Mouse (Mus musculus): ENCODE results near the gene Hcar1. TPM values are rescaled to one million over a fixed set of nuclear protein-coding genes. Genes with fewer than 3 reads are reported as not detected.

The Hcar1 gene
- total RNA-seq (2012; rRNA removed) (not detected in 2 replicates), polyA plus RNA-seq (2012; ENCODE audit: insufficient read depth in 1 of 2, insufficient read length in 2 of 2, low read depth in 1 of 2, low replicate concordance in 2 of 2, missing spikeins in 1 of 2) (not detected)

GRCm38 (mm10) chr5:123879928-123880327, at the start of gene Hcar1:
Hcar1 (minus strand) TSS chr5:123880020.
- Histone ChIP-seq H3K79me2 (ENCODE audit: control insufficient read depth, insufficient read depth, low read length, poor library complexity) (no peaks in the 10 kb centered on the region), H3K4me3 (ENCODE audit: control insufficient read depth in 1 of 2, insufficient read depth in 1 of 2, low read depth in 2 of 2, low read length in 2 of 2) (no peak within 1 kb of the TSS), H3K9ac (ENCODE audit: control insufficient read depth, low read depth, low read length, poor library complexity, severe bottlenecking) (no peak within 1 kb of the TSS), H3K27me3 (ENCODE audit: control insufficient read depth in 1 of 2, insufficient read depth in 2 of 2, low read length in 2 of 2) (peaks cover 0 to 2% of the 10 kb centered on the region in 2 experiments), H3K27ac (ENCODE audit: control insufficient read depth, low read depth, low read length) (no peak within 1 kb of the TSS), H3K36me3 (ENCODE audit: control insufficient read depth in 1 of 2, insufficient read depth in 2 of 2, low read length in 2 of 2) (no peaks in the 10 kb centered on the region), H3K4me1 (ENCODE audit: control insufficient read depth in 1 of 2, insufficient read depth in 2 of 2, low read length in 2 of 2) (peaks cover 4 to 8% of the 10 kb centered on the region in 2 experiments), H3K9me3 (replicated peaks; ENCODE audit: insufficient read depth, low read length) (no peaks in the 10 kb centered on the region)
- TF ChIP-seq CHD2 (IDR thresholded peaks at IDR 0.05; ENCODE audit: low read length) (no peak), ZC3H11A (IDR thresholded peaks at IDR 0.05; ENCODE audit: low read depth, low read length) (no peak), USF1 (IDR thresholded peaks at IDR 0.05; ENCODE audit: low read depth, low read length) (no peak), HCFC1 (IDR thresholded peaks at IDR 0.05; ENCODE audit: low read depth, low read length) (no peak), RAD21 (IDR thresholded peaks at IDR 0.05; ENCODE audit: low read depth, low read length) (no peak), SMC3 (IDR thresholded peaks at IDR 0.05; ENCODE audit: low read depth, low read length) (no peak), TBP (IDR thresholded peaks at IDR 0.05; ENCODE audit: low read depth, low read length) (no peak), EP300 (IDR thresholded peaks at IDR 0.05; ENCODE audit: low read depth in 1 of 2, low read length in 2 of 2) (no peak), NELFE (IDR thresholded peaks at IDR 0.05; ENCODE audit: low read depth, low read length) (no peak), MAFK (IDR thresholded peaks at IDR 0.05; ENCODE audit: borderline replicate concordance, low read depth, low read length) (no peak)
- DNase-seq (ENCODE audit: low read depth, low spot score) = no peak

GRCm38 (mm10) chr5:123927118-123927517, 47.3 kb upstream of the Hcar1 start, which contains the start of gene Gm43518:
Gm43518 (plus strand) TSS chr5:123927418.
- Histone ChIP-seq H3K4me1 (ENCODE audit: control insufficient read depth in 1 of 2, insufficient read depth in 2 of 2, low read length in 2 of 2) (peaks cover 0 to 9% of the 10 kb centered on the region in 2 experiments; a peak in 2 of 4 replicates), H3K9me3 (replicated peaks; ENCODE audit: insufficient read depth, low read length) (no peaks in the 10 kb centered on the region), H3K4me3 (ENCODE audit: control insufficient read depth in 1 of 2, insufficient read depth in 1 of 2, low read depth in 2 of 2, low read length in 2 of 2) (no peak within 1 kb of the TSS), H3K79me2 (ENCODE audit: control insufficient read depth, insufficient read depth, low read length, poor library complexity) (peaks cover 6% of the 10 kb centered on the region), H3K27me3 (ENCODE audit: control insufficient read depth in 1 of 2, insufficient read depth in 2 of 2, low read length in 2 of 2) (no peaks in the 10 kb centered on the region), H3K27ac (ENCODE audit: control insufficient read depth, low read depth, low read length) (no peak within 1 kb of the TSS), H3K36me3 (ENCODE audit: control insufficient read depth in 1 of 2, insufficient read depth in 2 of 2, low read length in 2 of 2) (peaks cover 5 to 10% of the 10 kb centered on the region in 2 experiments), H3K9ac (ENCODE audit: control insufficient read depth, low read depth, low read length, poor library complexity, severe bottlenecking) (no peak within 1 kb of the TSS)
- TF ChIP-seq RAD21 (IDR thresholded peaks at IDR 0.05; ENCODE audit: low read depth, low read length) = no peak
- no peak for TF ChIP-seq ZNF384 (IDR thresholded peaks at IDR 0.05; ENCODE audit: low read depth, low read length)
- TF ChIP-seq POLR2AphosphoS2 (IDR thresholded peaks at IDR 0.05; ENCODE audit: low read length) = no peak
- TF ChIP-seq POLR2A (IDR thresholded peaks at IDR 0.05; ENCODE audit: control insufficient read depth in 1 of 2, insufficient read depth in 1 of 2, low read depth in 1 of 2, low read length in 2 of 2, poor library complexity in 1 of 2) = no peak
- no peak for TF ChIP-seq POLR2AphosphoS5 (IDR thresholded peaks at IDR 0.05; ENCODE audit: borderline replicate concordance, low read depth, low read length)
- no peak for TF ChIP-seq MAFK (IDR thresholded peaks at IDR 0.05; ENCODE audit: borderline replicate concordance, low read depth, low read length)
- no peak for TF ChIP-seq NELFE (IDR thresholded peaks at IDR 0.05; ENCODE audit: low read depth, low read length)
- no peak for DNase-seq (ENCODE audit: low read depth, low spot score)

- DNase-seq (ENCODE audit: low read depth, low spot score) = no peak
- H3K9ac ChIP-seq (ENCODE audit: control insufficient read depth, low read depth, low read length, poor library complexity, severe bottlenecking) = no peak overlapping the region
- no peaks in the 10 kb centered on the region for H3K27me3 ChIP-seq (ENCODE audit: control insufficient read depth in 1 of 2, insufficient read depth in 2 of 2, low read length in 2 of 2)
- no peak overlapping the region for H3K27ac ChIP-seq (ENCODE audit: control insufficient read depth, low read depth, low read length)
- H3K4me1 ChIP-seq (ENCODE audit: control insufficient read depth in 1 of 2, insufficient read depth in 2 of 2, low read length in 2 of 2) = no peaks in the 10 kb centered on the region
- H3K36me3 ChIP-seq (ENCODE audit: control insufficient read depth in 1 of 2, insufficient read depth in 2 of 2, low read length in 2 of 2) = peaks cover 0 to 38% of the 10 kb centered on the region in 2 experiments; a peak in 2 of 4 replicates
- no peaks in the 10 kb centered on the region for H3K9me3 ChIP-seq (replicated peaks; ENCODE audit: insufficient read depth, low read length)
- H3K4me3 ChIP-seq (ENCODE audit: control insufficient read depth in 1 of 2, insufficient read depth in 1 of 2, low read depth in 2 of 2, low read length in 2 of 2) = no peak overlapping the region
- H3K79me2 ChIP-seq (ENCODE audit: control insufficient read depth, insufficient read depth, low read length, poor library complexity) = no peaks in the 10 kb centered on the region
- TF ChIP-seq ZNF384 (IDR thresholded peaks at IDR 0.05; ENCODE audit: low read depth, low read length) = no peak
- TF ChIP-seq USF2 (IDR thresholded peaks at IDR 0.05; ENCODE audit: borderline replicate concordance in 1 of 2, insufficient read depth in 1 of 2, low read depth in 1 of 2, low read length in 2 of 2) = no peak
- no peak for TF ChIP-seq GABPA (IDR thresholded peaks at IDR 0.05; ENCODE audit: low read depth, low read length)
- TF ChIP-seq CHD2 (IDR thresholded peaks at IDR 0.05; ENCODE audit: low read length) = no peak
- TF ChIP-seq TBP (IDR thresholded peaks at IDR 0.05; ENCODE audit: low read depth, low read length) = no peak
- TF ChIP-seq MYC (IDR thresholded peaks at IDR 0.05; ENCODE audit: low read depth, low read length) = no peak
- no peak for TF ChIP-seq ZC3H11A (IDR thresholded peaks at IDR 0.05; ENCODE audit: low read depth, low read length)
- TF ChIP-seq MAFK (IDR thresholded peaks at IDR 0.05; ENCODE audit: borderline replicate concordance, low read depth, low read length) = no peak
- no peak for TF ChIP-seq POLR2AphosphoS2 (IDR thresholded peaks at IDR 0.05; ENCODE audit: low read length)
- TF ChIP-seq RCOR1 (IDR thresholded peaks at IDR 0.05; ENCODE audit: low read depth, low read length) = no peak
- no peak for TF ChIP-seq RAD21 (IDR thresholded peaks at IDR 0.05; ENCODE audit: low read depth, low read length)
- no peak for TF ChIP-seq UBTF (IDR thresholded peaks at IDR 0.05; ENCODE audit: borderline replicate concordance, insufficient read depth, low read depth, low read length)
- TF ChIP-seq POLR2AphosphoS5 (IDR thresholded peaks at IDR 0.05; ENCODE audit: borderline replicate concordance, low read depth, low read length) = no peak
- no peak for TF ChIP-seq MEF2A (IDR thresholded peaks at IDR 0.05; ENCODE audit: extremely low read depth, insufficient replicate concordance, low read depth, low read length, poor library complexity, severe bottlenecking)
- TF ChIP-seq CTCF (IDR thresholded peaks at IDR 0.05 in 2 of 3, conservative IDR thresholded peaks at IDR 0.05 in 1 of 3; ENCODE audit: control insufficient read depth in 1 of 3, insufficient read depth in 1 of 3, low read depth in 2 of 3, low read length in 3 of 3, poor library complexity in 1 of 3, severe bottlenecking in 1 of 3) = no peak
- TF ChIP-seq MAZ (IDR thresholded peaks at IDR 0.05; ENCODE audit: low read depth, low read length) = no peak
- TF ChIP-seq USF1 (IDR thresholded peaks at IDR 0.05; ENCODE audit: low read depth, low read length) = no peak
These were observed 42.3 kb upstream of the Hcar1 start for GRCm38 (mm10) chr5:123922112-123922511.

Measured in MEL (cell line).